Mouse (Mus musculus) hematopoietic stem cell, adult 5-6 weeks (primary cell): ENCODE measurements around the gene Ttc28. TPM values are rescaled to one million over a fixed set of nuclear protein-coding genes. Genes with fewer than 3 reads are reported as not detected.

ENCODE experiments used
- ATAC-seq, 2 experiments: fragments of 125-278 bp in 1 of 2; replicated peaks in 1 of 2; 2 replicates each; pipeline ENCODE4 v1.8.0; 2016 to 2017; ENCODE audit warnings: inconsistent platforms in 2 of 2, mild to moderate bottlenecking in 2 of 2, moderate number of reproducible peaks in 2 of 2, low read depth in 1 of 2, moderate TSS enrichment in 1 of 2; ENCODE audit not compliant: low FRiP score in 2 of 2, poor library complexity in 2 of 2, severe bottlenecking in 2 of 2, insufficient read depth in 1 of 2, low TSS enrichment in 1 of 2
- total RNA-seq: library from RNA; stranded (forward); fragments of 172-1452, 232-1000 nt; gene quantifications from 2 replicates; pipeline ENCODE4 v1.2.3, GENCODE M21; 2017

Ttc28 gene
- total RNA-seq, 1 experiment from 2014 or later, result 2.3 TPM

DNA sequence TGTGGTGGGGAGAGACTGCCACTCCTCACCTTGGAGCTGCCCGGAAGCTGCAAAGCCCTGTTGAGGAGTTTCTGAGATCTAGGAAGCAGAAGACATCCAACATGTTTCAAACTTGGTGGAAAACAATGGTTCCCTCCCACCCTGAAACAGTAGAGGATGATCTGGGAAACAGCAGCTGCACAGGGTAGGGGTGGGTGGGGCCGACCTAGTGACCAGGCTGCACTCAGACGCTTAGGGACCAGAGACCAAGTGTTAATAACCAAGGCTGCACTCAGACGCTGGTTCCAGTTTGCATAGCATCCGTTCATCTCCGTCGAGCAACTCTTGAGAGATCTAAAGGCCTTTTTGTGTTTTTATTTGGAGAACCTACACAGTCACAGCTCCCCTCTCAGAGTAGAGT, 133.0 kb downstream of the Ttc28 start:
- ATAC-seq, result no peak

DNA sequence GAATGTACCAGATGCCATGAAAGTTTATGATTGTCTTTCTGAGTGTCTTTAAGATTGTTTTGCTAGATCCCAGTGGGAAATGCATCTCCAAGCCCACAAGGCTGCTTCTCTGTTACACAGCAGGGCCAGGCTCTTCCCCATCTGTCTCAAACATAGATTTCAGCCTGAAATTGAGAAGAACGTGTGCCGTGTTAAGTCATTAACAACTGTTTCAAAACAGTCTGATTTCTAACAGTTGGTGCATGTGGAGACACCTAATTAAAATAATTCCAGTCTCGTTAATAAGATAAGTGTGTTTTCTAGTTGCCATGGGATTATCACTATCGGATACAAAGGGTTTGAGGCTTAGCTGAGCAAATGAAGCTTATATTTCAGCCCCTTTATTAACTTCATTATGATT, 135.4 kb downstream of the Ttc28 start:
- no peak for ATAC-seq

- ATAC-seq, result no peak
These were observed 137.7 kb downstream of the Ttc28 start for GRCm38 (mm10) chr5:111017319-111017718.

GRCm38 (mm10) chr5:111022339-111022738, 142.7 kb downstream of the Ttc28 start:
- no peak for ATAC-seq

GRCm38 (mm10) chr5:111022940-111023339, 143.3 kb downstream of the Ttc28 start:
- 0 out of 4 replicates have a peak, but pooled peaks of 1 of the 2 experiments have one; percentile 17 for ATAC-seq

- ATAC-seq, result no peak
These were observed 145.0 kb downstream of the Ttc28 start for GRCm38 (mm10) chr5:111024621-111025020.

DNA sequence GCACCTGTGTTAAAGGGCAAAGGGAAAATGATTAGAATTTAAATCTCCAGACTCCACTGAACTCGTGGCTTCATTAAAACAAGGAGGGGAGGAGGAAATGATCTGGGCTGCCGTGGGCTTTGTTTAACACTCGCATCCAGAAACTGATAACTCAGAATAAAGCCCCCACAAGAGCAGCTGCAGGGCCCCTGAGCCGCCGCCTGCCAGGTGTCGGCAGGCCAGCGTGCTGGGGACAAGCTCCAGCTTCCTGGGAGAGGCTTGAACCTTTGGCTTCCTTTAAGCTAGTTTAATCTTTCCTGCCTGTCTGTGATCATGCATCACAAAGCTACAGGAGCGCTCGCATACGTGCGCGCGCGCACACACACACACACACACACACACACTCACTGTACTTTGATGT, 145.9 kb downstream of the Ttc28 start:
- ATAC-seq, result no peak

DNA sequence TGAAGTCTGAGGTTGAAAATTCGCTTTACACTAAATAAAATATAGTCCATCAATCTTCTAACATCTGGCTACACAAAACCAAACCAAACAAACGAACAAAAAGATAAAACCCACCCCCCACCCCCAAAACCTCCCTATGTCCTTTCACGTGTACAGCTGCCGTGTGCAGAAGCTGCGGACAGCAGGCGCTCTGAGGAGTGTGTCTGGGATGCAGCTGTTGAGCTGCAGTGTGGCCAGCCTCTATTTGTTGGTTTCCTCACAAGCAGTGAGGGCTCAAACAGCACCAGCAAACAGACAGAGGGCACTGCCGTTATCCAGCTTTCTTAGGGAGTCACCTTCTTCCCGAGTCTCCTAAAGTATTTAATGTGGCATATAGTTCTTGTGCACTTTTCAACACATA, 146.6 kb downstream of the Ttc28 start:
- ATAC-seq, result no peak

GRCm38 (mm10) chr5:111028340-111028739, 148.7 kb downstream of the Ttc28 start:
- 0 out of 4 replicates have a peak, but pooled peaks of 1 of the 2 experiments have one; percentile 32 for ATAC-seq

DNA sequence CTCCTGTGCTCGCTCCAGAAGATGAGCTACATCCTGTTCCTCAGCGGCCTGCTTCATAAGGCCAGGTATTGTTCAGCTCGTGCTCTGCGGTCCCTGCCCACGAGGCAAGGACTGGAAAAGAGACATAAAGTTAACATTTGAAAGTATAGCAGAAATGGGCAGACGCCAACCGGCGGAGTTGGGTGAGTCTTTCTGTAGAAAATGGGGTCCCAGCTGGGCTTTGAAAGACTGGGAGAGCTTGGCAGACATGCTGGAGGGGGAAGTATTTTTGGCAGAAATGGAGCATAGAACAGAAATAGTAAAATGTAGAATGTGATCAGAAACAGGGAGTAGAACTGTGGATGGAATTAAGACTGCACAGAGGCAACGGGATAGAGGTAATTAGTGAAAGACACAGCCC, 149.3 kb downstream of the Ttc28 start:
- no peak for ATAC-seq

- ATAC-seq, result no peak
These were observed 153.2 kb downstream of the Ttc28 start for GRCm38 (mm10) chr5:111032687-111033295.

DNA sequence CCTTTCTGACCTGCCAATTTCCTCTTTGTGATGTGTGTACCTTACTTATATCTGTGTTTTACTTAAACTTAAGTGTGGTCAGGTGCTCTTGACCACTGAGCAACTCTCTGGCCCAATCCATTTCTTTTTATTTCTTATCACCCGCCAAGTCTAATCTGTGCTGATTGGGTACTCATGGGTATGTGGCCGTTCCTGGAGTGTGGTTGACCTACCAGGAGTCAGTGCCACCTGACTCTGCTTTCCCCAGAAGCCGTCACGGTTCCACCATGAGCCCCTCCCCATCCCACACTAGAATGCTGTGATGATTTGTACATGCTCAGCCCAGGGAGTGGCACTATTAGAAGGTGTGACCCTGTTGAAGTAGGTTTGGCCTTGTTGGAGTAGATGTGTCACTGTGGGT, 153.9 kb downstream of the Ttc28 start:
- no peak for ATAC-seq

GRCm38 (mm10) chr5:111037123-111037748, 157.6 kb downstream of the Ttc28 start:
- ATAC-seq, result no peak

DNA sequence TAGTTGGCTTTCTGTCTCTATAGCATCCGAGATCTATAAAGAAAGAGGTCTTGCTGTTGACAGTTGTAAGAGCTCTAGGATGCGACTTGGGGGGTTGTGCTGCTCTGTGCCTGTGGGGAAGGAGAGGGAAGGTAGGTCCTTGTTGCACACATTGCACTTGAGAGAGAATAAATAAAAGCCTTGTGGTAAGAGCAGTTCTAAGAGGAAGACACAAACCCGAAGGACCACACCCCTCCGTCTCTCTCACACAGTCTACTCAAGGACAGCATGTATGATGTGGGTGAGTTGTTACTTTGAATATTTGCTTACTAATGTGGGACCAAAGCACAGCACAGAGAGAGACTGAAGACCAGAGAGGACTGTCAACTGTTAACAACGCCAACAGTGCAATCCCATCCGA, 160.2 kb downstream of the Ttc28 start:
- ATAC-seq, result no peak

DNA sequence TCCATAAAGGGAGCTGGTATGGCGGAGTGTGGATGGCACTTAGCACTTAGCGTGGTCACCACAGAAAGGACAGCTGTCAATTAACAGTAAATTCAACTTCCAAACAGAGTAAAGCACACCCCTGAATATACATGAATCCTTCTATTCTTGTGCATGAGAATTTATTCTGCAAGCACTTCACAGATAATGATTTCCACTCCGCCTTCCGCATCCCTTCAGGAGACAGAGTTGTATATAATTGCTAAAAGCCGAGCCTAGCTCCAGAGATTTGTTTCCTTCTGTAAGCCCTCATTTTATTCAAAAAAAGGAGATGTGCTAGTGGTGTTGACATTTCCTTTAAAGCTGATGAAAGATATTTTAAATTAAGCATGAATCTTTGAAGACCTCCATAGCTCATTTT, 162.3 kb downstream of the Ttc28 start:
- ATAC-seq, result no peak

DNA sequence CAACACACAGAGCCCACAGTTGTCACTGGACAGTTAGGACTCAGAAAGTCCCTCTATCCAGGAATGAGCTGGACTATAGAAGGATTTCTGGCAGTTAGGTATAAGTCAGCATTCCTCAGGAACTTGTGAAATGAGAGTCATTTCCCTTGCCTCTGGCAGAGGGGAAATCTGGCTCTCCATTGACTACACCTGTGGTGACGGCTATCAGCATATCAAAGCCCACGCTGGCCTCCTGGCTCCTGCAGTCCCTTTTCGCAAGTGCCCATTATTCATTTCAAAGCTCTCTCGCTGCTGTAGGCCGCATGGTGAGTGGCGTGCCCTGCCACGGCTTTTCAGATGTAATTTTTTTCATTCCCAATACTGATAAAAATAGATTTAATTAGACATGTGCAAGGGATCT, 164.6 kb downstream of the Ttc28 start:
- peak; percentile 7 to 44; a peak in 1 of 4 replicates for ATAC-seq

GRCm38 (mm10) chr5:111046359-111046758, 166.8 kb downstream of the Ttc28 start:
- ATAC-seq, result no peak

- no peak for ATAC-seq
These were observed 167.4 kb downstream of the Ttc28 start for GRCm38 (mm10) chr5:111046841-111047476.

DNA sequence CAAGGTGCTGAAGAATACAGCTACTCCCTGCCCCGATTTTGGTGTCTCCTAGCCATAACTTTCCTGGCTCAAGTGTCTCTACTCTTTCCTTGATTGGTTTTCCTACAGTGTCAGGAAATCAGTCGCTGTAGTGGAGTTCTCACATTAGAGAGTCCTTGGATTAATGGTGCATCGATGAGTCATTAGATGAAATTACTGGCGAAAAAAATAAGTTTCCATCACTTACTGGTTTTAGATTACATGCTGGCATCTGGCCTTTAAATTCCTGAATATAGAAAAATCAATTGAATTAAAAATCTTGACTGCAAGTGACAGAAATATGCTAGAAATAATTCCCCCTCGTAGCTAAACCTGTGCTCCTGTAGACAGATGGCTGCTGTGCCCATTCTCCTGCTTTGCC, 168.4 kb downstream of the Ttc28 start:
- ATAC-seq, result no peak
